Mouse (Mus musculus) stomach, postnatal 0 days (tissue): Measurements from ENCODE around the gene Trmt1.

Source experiments
- CTCF ChIP-seq: IDR thresholded peaks from 2 replicates; pipeline ENCODE4 v1.5.1; 2016; ENCODE audit warnings: antibody characterized with exemption, low read depth, mild to moderate bottlenecking, moderate library complexity
- EP300 ChIP-seq: optimal IDR thresholded peaks from 2 replicates; pipeline ENCODE3; 2016; ENCODE audit warnings: antibody characterized with exemption

DNA sequence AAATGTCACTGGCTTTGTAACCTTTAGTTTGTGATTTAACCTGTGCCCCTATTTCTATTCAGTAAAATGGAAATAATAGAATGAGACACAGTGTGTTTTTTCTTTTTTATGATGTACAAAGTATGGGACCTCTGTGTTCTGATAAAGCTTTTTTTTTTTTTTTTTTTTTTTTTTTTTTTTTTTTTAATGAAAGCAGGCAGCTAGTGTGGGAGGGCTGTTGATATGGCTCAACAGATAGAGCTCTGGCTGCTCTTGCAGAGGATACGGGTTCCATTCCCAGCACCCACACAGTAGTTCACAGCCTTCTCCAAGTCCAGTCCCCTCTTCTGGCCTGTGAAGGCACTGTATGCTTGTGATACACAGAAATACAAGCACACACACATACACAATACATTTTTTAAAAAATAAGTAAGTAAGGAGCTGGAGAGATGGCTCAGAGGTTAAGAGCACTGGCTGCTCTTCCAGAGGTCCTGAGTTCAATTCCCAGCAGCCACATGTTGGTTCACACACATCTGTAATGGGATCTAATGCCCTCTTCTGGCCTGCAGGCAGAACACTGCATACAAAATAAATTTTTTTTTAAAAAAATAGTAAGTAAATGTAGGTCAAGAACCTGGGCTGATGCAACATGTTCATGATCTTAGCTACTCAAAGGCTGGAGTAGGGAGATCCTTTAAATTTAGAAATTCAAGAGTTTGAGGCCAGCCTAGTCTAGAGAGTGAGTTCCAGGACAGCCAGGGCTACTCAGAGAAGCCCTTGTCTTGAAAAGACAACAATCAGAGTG, 44.3 kb upstream of the Trmt1 start:
- TF ChIP-seq CTCF (peak; percentile 35; the same call in 1 of the 2 replicates), EP300 (no peak)
